Comparison of ENCODE assay signal across 32 mouse cellular contexts in genomic region chr11:78545181-78545580, GRCm38 (mm10). TPM values are rescaled to one million over a fixed set of nuclear protein-coding genes. Genes with fewer than 3 reads are reported as not detected.
DNase-seq lines count a peak whose midpoint lies in the region; ATAC-seq and TF ChIP-seq lines count a peak whose summit lies in the region.
"Had no signal": no experiment of that assay in that cellular context is flagged by ENCODE, and none has a peak within 500 bp of the region (broad histone marks: within the 10 kb centered on the region; RNA-seq: fewer than 3 reads in every experiment).

No protein-coding gene starts in this region.

- no peak overlapping the region for H3K4me3 ChIP-seq in ES-E14 (ENCODE audit: insufficient read depth in 1 of 2, low read depth in 1 of 2, low read length in 2 of 2, poor library complexity in 1 of 2, severe bottlenecking in 1 of 2)
- H3K4me3 ChIP-seq in lung, postnatal 0 days (ENCODE audit: low read depth, low read length), result no peak overlapping the region
- H3K4me3 ChIP-seq: embryonic facial prominence, embryonic 12.5 days; erythroblast, embryonic 14.5 days; forebrain, embryonic 12.5 days; gastrocnemius, adult 2 months; heart, embryonic 10.5 days; heart, embryonic 13.5 days had no signal

- H3K9me3 ChIP-seq in ES-E14 (ENCODE audit: control insufficient read depth, insufficient read depth, low read depth, low read length), result no peaks in the 10 kb centered on the region
- H3K9me3 ChIP-seq in lung, postnatal 0 days (ENCODE audit: low read length), result no peaks in the 10 kb centered on the region
- H3K9me3 ChIP-seq: embryonic facial prominence, embryonic 12.5 days; forebrain, embryonic 12.5 days; heart, embryonic 10.5 days; heart, embryonic 13.5 days had no signal

- peak; percentile 26 for DNase-seq in A20 (ENCODE audit: low read depth, low spot score)
- no peak for DNase-seq in ES-E14 (ENCODE audit: low read depth, low spot score)
- peak; percentile 20 for DNase-seq in R1 (ENCODE audit: low read depth, low spot score)
- DNase-seq in adrenal gland, adult 18-20 months (ENCODE audit: low spot score in 2 of 2), result no peak
- no peak for DNase-seq in lung, postnatal 0 days (ENCODE audit: low spot score)
- no peak for DNase-seq in frontal cortex, postnatal 36 days (ENCODE audit: low spot score in 2 of 2)
- DNase-seq: adrenal gland, postnatal 10 days; adrenal gland, postnatal 36 days; B cell, adult 2 months; cerebellum, adult 18-20 months; cerebellum, adult 9-10 months; cerebellum, postnatal 25 days; embryo, embryonic 11 days; gastrocnemius, adult 2 months; gastrocnemius, postnatal 14 days; heart, adult 18-20 months; heart, postnatal 14 days; heart, postnatal 4 days; kidney, adult 18-20 months; kidney, adult 9 months had no signal

- H3K4me2 ChIP-seq in lung, postnatal 0 days (replicated peaks; ENCODE audit: low read depth, low read length), result no peak overlapping the region
- H3K4me2 ChIP-seq: embryonic facial prominence, embryonic 12.5 days; forebrain, embryonic 12.5 days; heart, embryonic 13.5 days; hindbrain, embryonic 14.5 days had no signal

- TF ChIP-seq EP300 in lung, postnatal 0 days (IDR thresholded peaks at IDR 0.05), result no peak

- in situ Hi-C loops in ES-E14 (cut with MboI; ENCODE audit: low sequenced_read_pairs in 2 of 2, unreplicated experiment in 2 of 2), result no loop called here

- no peak overlapping the region for H3K9ac ChIP-seq in ES-E14 (ENCODE audit: insufficient read depth, low read depth, low read length, poor library complexity, severe bottlenecking)
- no peak overlapping the region for H3K9ac ChIP-seq in lung, postnatal 0 days (replicated peaks; ENCODE audit: low read depth)
- H3K9ac ChIP-seq: embryonic facial prominence, embryonic 12.5 days; forebrain, embryonic 12.5 days; heart, embryonic 13.5 days; hindbrain, embryonic 14.5 days had no signal

- 0 out of 2 replicates have a peak overlapping the region, but pooled peaks have one; percentile 8 for H3K27ac ChIP-seq in ES-E14 (ENCODE audit: insufficient read depth, low read depth, low read length, poor library complexity, severe bottlenecking)
- H3K27ac ChIP-seq in lung, postnatal 0 days (ENCODE audit: low read length), result no peak overlapping the region
- H3K27ac ChIP-seq: embryonic facial prominence, embryonic 12.5 days; forebrain, embryonic 12.5 days; gastrocnemius, adult 2 months; heart, embryonic 10.5 days; heart, embryonic 13.5 days; hindbrain, embryonic 14.5 days; hindbrain, postnatal 0 days had no signal

- H3K36me3 ChIP-seq in ES-E14 (ENCODE audit: control insufficient read depth, insufficient read depth, low read length, poor library complexity, severe bottlenecking), result peaks cover 26% of the 10 kb centered on the region
- peaks cover 13% of the 10 kb centered on the region; the same call in 1 of the 2 replicates for H3K36me3 ChIP-seq in lung, postnatal 0 days (ENCODE audit: insufficient read depth, low read length)

- no peaks in the 10 kb centered on the region for H3K27me3 ChIP-seq in lung, postnatal 0 days (replicated peaks; ENCODE audit: insufficient read depth, low read length)
- H3K27me3 ChIP-seq: embryonic facial prominence, embryonic 12.5 days; forebrain, embryonic 12.5 days; heart, embryonic 13.5 days had no signal

- 48% methylated on average over 8 of the region's 8 CpGs for WGBS in lung, postnatal 0 days

- TF ChIP-seq CTCF in lung, postnatal 0 days (IDR thresholded peaks at IDR 0.05), result no peak

- 0 out of 2 replicates have a peak, but pooled peaks have one; percentile 44 for ATAC-seq in granulocyte monocyte progenitor cell, adult 5-6 weeks (replicated peaks; ENCODE audit: poor library complexity, severe bottlenecking)
- ATAC-seq in lung, postnatal 0 days, result no peak
- ATAC-seq: activated CD4-positive, CD25-positive, alpha-beta regulatory T cell, adult 4 months; forebrain, embryonic 16.5 days; hindbrain, postnatal 0 days; inflammation-experienced regulatory T-cells, adult 6 months; intestine, embryonic 16.5 days had no signal

- peaks cover 7 to 9% of the 10 kb centered on the region in 2 experiments; a peak in 2 of 4 replicates for H3K4me1 ChIP-seq in ES-E14 (ENCODE audit: control insufficient read depth in 2 of 2, insufficient read depth in 2 of 2, low read length in 2 of 2, poor library complexity in 1 of 2)
- peaks cover 2% of the 10 kb centered on the region; the same call in 1 of the 2 replicates for H3K4me1 ChIP-seq in lung, postnatal 0 days (ENCODE audit: insufficient read depth, low read depth, low read length)

TF ChIP-seq in ES-E14, 5 proteins besides CTCF, POLR2A, EP300 and RAD21:
- TF ChIP-seq HCFC1 (IDR thresholded peaks at IDR 0.05; ENCODE audit: borderline replicate concordance, insufficient read depth, low read length), result no peak
- no peak for TF ChIP-seq MAFK (IDR thresholded peaks at IDR 0.05; ENCODE audit: insufficient read depth, low read depth, low read length)
- TF ChIP-seq CHD2 (IDR thresholded peaks at IDR 0.05; ENCODE audit: low read depth, low read length), result no peak
- TF ChIP-seq ZC3H11A (IDR thresholded peaks at IDR 0.05; ENCODE audit: borderline replicate concordance, low read depth, low read length), result no peak

RNA-seq across cellular contexts. Expression of gene Tmem97, which starts 5.4 kb away (rescaled TPM):
- total RNA-seq in ES-E14 (2012; rRNA removed), result 248 and 312 TPM in 2 replicates
- 89.3 and 102 TPM in 2 replicates for total RNA-seq in granulocyte monocyte progenitor cell, adult 5-6 weeks (2014; fragmentation: Nextera tagmentation)
- 71.9 and 93.9 TPM in 2 replicates for total RNA-seq in granulocyte monocyte progenitor cell, adult 5-6 weeks (2017)
- total RNA-seq in adrenal gland, adult 18-20 months (2021), result 10 to 100 TPM; 27.6 to 40.9 TPM
- polyA plus RNA-seq in lung, postnatal 0 days (2015; fragmentation: Nextera tagmentation; extraction: Ambion mirVana), result 36.0 and 46.0 TPM in 2 replicates

RNA-seq across cellular contexts. Expression of gene Ift20, which starts 9.0 kb away (rescaled TPM):
- 45.8 and 59.2 TPM in 2 replicates for total RNA-seq in ES-E14 (2012; rRNA removed)
- 81.0 and 106 TPM in 2 replicates for total RNA-seq in granulocyte monocyte progenitor cell, adult 5-6 weeks (2014; fragmentation: Nextera tagmentation)
- 138 and 194 TPM in 2 replicates for total RNA-seq in granulocyte monocyte progenitor cell, adult 5-6 weeks (2017)
- total RNA-seq in adrenal gland, adult 18-20 months (2021), result 10 to 100 TPM; 91.4 to 96.0 TPM
- polyA plus RNA-seq in lung, postnatal 0 days (2015; fragmentation: Nextera tagmentation; extraction: Ambion mirVana), result 216 and 222 TPM in 2 replicates

RNA-seq across cellular contexts. Expression of gene Tnfaip1, which starts 9.0 kb away (rescaled TPM):
- 18.0 and 28.3 TPM in 2 replicates for total RNA-seq in ES-E14 (2012; rRNA removed)
- 13.2 and 15.1 TPM in 2 replicates for total RNA-seq in granulocyte monocyte progenitor cell, adult 5-6 weeks (2014; fragmentation: Nextera tagmentation)
- 3.3 and 5.6 TPM in 2 replicates for total RNA-seq in granulocyte monocyte progenitor cell, adult 5-6 weeks (2017)
- 10 to 100 TPM; 38.3 to 43.0 TPM for total RNA-seq in adrenal gland, adult 18-20 months (2021)
- polyA plus RNA-seq in lung, postnatal 0 days (2015; fragmentation: Nextera tagmentation; extraction: Ambion mirVana), result 93.3 and 96.6 TPM in 2 replicates

RNA-seq across cellular contexts. Expression of gene Poldip2, which starts 33.2 kb away (rescaled TPM):
- total RNA-seq in ES-E14 (2012; rRNA removed), result 88.3 and 88.5 TPM in 2 replicates
- total RNA-seq in granulocyte monocyte progenitor cell, adult 5-6 weeks (2014; fragmentation: Nextera tagmentation), result 61.3 and 68.8 TPM in 2 replicates
- 64.5 and 85.8 TPM in 2 replicates for total RNA-seq in granulocyte monocyte progenitor cell, adult 5-6 weeks (2017)
- total RNA-seq in adrenal gland, adult 18-20 months (2021), result 100 to 1,000 TPM; 153 to 166 TPM
- polyA plus RNA-seq in lung, postnatal 0 days (2015; fragmentation: Nextera tagmentation; extraction: Ambion mirVana), result 105 and 111 TPM in 2 replicates

RNA-seq across cellular contexts. Expression of gene Tmem199, which starts 33.2 kb away (rescaled TPM):
- 73.1 and 73.8 TPM in 2 replicates for total RNA-seq in ES-E14 (2012; rRNA removed)
- total RNA-seq in granulocyte monocyte progenitor cell, adult 5-6 weeks (2014; fragmentation: Nextera tagmentation), result 21.9 and 36.8 TPM in 2 replicates
- total RNA-seq in granulocyte monocyte progenitor cell, adult 5-6 weeks (2017), result 25.5 and 29.9 TPM in 2 replicates
- total RNA-seq in adrenal gland, adult 18-20 months (2021), result 10 to 100 TPM; 27.8 to 28.0 TPM
- 32.3 and 32.4 TPM in 2 replicates for polyA plus RNA-seq in lung, postnatal 0 days (2015; fragmentation: Nextera tagmentation; extraction: Ambion mirVana)

Comparison
In these comparisons a context has a peak if more than half of its experiments do, and no peak if none do; other contexts are left out.
1. DNase-seq: peak in A20 (single experiment) and R1 (single experiment); none in ES-E14 (single experiment), adrenal gland, adult 18-20 months (0 of 2), lung, postnatal 0 days (single experiment) and frontal cortex, postnatal 36 days (0 of 2).